Mouse (Mus musculus): ENCODE measurements around the gene Ccdc59. TPM values are rescaled to one million over a fixed set of nuclear protein-coding genes. Genes with fewer than 3 reads are reported as not detected.

Gene Ccdc59
- total RNA-seq (2021), result 10 to 100 TPM; 15.4 to 15.7 TPM

- peak; percentile 97 for DNase-seq
Observed at GRCm38 (mm10) chr10:105840928-105841888, at the start of gene Ccdc59, which contains the start of gene Mettl25. Ccdc59 (plus strand) TSS chr10:105841067. Mettl25 (minus strand) TSS chr10:105841380.

- DNase-seq, result no peak
Observed at GRCm38 (mm10) chr10:105793776-105794552, 46.9 kb upstream of the Ccdc59 start.

GRCm38 (mm10) chr10:105797250-105797924, 43.5 kb upstream of the Ccdc59 start:
- DNase-seq, result peak; percentile 17

- DNase-seq, result no peak
Observed at GRCm38 (mm10) chr10:105801147-105801546, 39.7 kb upstream of the Ccdc59 start.

GRCm38 (mm10) chr10:105802132-105802531, 38.7 kb upstream of the Ccdc59 start:
- no peak for DNase-seq

GRCm38 (mm10) chr10:105803461-105803860, 37.4 kb upstream of the Ccdc59 start:
- DNase-seq, result no peak

GRCm38 (mm10) chr10:105806259-105807010, 34.4 kb upstream of the Ccdc59 start:
- DNase-seq, result no peak

- no peak for DNase-seq
Observed at GRCm38 (mm10) chr10:105834627-105835228, 6.1 kb upstream of the Ccdc59 start.

GRCm38 (mm10) chr10:105842574-105842973, 1.7 kb downstream of the Ccdc59 start:
- no peak for DNase-seq

- no peak for DNase-seq
Observed at GRCm38 (mm10) chr10:105850286-105850685, 9.4 kb downstream of the Ccdc59 start.

GRCm38 (mm10) chr10:105851136-105851535, 10.3 kb downstream of the Ccdc59 start:
- DNase-seq, result peak; percentile 20

GRCm38 (mm10) chr10:105867312-105867711, 26.4 kb downstream of the Ccdc59 start:
- no peak for DNase-seq

Other genes with a start within 250 kb of the Ccdc59 start
- 1 to 10 TPM; 8.2 to 9.1 TPM for gene Mettl25, start 313 bp downstream of the Ccdc59 start, total RNA-seq (2021)

All from heart, postnatal 4 days (tissue).